Mouse (Mus musculus) spleen, adult 18-20 months (tissue): ENCODE measurements around the gene Zfp367.

Experiments
- DNase-seq, 2 experiments: peaks; one replicate each; pipeline ENCODE4 v3.0.0; 2022; ENCODE audit warnings: mixed read lengths in 2 of 2

Zfp367 gene

GRCm38 (mm10) chr13:64153083-64153682, at the start of gene Zfp367:
Gene Zfp367, minus strand, starts transcription at chr13:64153202.
- DNase-seq = peak; percentile 95 to 99

DNA sequence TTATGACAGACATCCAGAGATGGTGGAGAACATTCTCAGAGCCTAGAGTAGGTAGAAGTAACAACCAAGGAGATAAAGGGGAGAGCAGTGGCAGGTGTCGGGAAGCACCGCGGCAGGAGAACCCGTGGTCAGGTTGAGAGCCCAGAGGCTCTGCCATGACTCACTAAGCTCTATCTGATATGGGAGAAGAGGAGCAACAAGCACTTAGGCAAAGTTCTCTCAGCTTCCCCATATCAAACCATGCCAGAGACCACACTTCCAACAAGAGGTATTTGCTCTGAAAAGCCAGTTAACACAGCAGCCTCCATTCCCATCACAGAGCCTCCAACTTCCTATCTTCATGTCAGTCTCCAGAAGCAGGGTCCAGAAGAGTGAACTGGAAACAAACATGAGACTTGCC, 47.9 kb upstream of the Zfp367 start:
- no peak for DNase-seq

GRCm38 (mm10) chr13:64198310-64198709, 45.3 kb upstream of the Zfp367 start:
- DNase-seq = no peak

- DNase-seq = no peak
Observed at GRCm38 (mm10) chr13:64197899-64198298, 44.9 kb upstream of the Zfp367 start.

DNA sequence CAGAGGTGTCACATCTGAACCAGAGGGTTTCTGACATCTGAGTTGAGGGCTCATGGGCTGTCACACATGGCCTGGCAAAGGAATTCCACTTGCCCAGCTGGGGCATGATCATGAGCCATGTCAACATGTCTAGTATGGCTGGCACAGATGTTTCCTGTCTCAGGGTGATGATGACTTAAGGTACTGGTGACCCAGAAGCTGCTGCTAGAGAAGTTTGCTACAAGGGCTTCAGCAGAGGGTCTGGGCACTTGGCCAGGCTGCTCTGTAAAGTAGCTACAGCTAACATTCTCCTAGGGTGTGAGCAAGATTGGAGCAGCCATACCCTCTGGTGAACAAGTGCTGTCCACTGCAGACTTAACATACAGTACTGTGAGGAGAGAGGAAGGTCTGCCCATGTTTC, 34.1 kb upstream of the Zfp367 start:
- DNase-seq = no peak

- DNase-seq = no peak
Observed at GRCm38 (mm10) chr13:64186516-64186915, 33.5 kb upstream of the Zfp367 start.

DNA sequence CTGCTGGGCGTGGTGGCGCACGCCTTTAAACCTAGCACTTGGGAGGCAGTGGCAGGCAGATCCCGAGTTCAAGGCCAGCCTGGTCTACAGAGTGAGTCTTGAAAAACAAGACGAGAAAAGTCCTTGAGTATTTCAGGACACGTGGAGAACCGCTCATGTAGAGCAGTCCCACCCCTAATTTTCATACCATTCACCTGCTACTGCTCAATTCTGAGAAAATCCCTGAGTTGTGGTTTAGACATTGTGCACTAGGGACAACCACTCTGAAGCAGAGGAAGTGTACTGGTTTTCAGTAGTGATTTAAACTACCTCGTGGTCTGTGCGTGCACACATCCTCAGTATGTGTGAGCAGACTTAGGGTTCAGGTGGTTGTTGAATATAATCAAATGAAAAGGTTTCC, 32.6 kb upstream of the Zfp367 start:
- no peak for DNase-seq

- DNase-seq = no peak
Observed at GRCm38 (mm10) chr13:64185176-64185575, 32.2 kb upstream of the Zfp367 start.

GRCm38 (mm10) chr13:64184361-64184760, 31.4 kb upstream of the Zfp367 start:
- no peak for DNase-seq

- no peak for DNase-seq
Observed at GRCm38 (mm10) chr13:64183583-64183982, 30.6 kb upstream of the Zfp367 start.

DNA sequence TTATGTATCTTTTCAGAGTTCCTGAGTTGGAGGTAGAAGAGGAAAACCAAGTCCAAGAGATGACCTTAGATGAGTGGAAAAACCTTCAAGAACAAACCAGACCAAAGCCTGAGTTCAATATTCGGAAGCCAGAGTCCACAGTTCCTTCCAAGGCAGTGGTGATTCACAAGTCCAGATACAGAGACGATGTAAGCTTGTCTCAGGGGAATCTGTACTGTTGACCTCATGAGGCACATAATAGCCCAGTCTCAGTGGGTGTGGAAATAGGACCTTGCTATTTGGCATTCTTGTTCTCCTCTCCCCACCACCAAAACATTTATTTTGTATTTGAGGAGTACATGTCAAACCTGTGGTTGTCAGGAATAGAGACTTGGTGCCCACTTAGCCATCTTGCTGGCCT, 29.1 kb upstream of the Zfp367 start:
- no peak for DNase-seq

DNA sequence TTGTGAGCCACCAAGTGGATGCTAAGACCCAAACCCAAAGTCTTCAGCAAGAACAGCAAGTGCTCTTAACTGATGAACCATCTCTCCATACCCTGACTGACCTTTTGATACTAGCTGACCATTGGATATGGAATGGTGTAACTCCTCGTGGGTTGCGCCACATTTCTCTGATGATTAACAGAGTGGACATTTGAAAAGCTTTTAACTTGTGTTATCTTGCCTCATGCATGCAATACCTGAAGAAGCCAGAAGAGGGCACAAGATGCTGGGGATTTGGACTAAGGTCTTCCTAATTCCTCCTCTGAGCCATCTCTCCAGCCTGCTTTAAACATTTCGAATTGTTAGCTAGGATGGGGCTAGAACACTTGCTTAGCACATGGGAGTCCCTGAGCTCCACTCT, 27.9 kb upstream of the Zfp367 start:
- DNase-seq = peak in 1 of 2 experiments; percentile 57

DNA sequence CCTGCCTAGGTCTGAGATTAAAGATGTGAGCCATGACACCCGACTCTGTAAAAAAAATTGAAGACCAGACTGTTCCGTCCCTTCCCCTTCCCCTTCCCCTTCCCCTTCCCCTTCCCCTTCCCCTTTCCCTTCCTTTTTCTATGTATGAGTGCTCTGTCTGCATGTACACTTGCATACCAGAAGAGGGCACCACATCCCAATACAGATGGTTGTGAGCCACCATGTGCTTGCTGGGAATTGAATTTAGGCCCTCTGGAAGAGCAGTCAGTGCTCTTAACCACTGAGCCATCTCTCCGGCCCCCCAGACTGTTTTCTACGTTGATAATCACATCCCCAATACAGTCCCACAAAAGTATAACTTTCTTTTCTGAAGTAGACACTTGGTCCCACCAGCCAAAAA, 27.3 kb upstream of the Zfp367 start:
- no peak for DNase-seq

DNA sequence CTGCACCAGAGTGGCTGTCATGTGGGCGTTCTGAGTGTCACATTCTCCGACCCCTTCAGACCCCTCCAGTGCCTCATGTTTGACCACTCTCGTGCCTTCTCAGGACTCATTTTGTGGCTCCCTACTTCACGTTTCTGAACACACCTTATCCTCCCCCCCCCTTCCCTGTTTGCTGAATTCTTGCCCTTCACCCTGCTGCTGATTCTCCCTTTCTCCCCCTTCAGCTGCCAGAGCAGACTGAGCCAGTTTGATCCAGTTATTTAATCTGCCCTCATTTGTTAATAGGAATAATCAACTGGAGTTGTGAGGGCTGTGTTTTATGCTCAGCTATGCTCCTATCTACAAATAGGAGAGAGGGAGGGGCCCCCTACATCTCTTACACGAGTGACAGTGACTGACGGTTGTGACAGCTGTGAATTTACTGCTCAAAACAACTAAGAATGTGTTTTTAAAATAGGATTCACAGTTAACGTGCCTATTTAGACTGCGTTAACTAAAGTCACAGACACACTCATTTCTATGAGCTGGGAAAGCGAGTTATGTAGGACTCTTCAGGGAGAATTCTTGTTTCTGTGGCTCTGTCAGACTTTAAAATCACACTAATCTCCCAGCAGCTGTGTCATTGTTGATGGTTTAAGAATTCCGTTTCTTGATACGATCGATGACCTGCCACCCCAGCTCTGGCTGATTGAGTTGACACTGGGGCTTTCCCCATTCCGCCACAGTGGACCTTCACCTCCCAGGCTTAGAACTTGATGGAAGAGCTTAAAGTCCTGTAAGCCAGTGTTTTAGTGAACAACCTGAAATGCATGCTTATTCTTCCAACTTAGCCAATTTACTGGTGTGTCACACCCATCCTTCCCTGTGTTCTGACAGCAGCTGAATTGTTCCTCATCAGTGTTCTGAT, 26.0 kb upstream of the Zfp367 start:
- DNase-seq = no peak

DNA sequence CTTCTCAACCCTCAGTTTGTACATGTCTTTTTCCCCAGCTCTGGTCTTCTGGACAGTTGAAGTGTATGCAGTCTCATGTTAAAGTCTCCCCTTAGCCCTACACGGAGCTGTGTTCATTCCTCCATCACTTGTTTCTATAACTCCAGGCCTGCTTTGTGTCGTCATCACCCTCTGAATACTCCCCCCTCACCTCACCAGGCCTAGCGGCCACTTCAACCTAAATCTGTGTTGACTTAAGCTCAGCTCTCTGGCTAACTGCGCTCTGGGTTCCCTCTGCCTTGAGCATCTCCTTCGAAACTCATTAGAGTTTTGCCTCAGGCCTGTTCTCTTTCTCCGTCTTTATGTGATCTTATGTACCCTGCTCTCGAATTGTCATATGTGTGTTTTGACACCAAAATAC, 25.0 kb upstream of the Zfp367 start:
- no peak for DNase-seq

DNA sequence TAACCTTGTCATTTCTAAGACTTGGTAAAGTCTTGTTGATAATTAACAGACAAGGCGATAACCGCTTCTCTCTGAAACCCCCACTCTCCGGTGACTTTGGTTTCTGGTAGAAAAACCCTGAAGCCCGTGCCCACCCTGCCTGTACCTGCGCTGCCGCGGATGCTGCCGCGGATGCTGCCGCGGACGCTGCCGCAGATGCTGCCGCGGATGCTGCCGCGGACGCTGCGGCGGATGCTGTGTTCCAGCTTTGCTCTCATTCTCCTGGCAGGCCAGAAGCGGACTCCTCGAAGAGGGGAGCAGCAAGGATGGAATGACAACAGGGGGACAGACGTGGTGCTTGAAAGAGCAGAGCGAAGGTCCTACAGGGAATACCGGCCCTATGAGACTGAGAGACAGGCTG, 16.7 kb upstream of the Zfp367 start:
- DNase-seq = no peak

DNA sequence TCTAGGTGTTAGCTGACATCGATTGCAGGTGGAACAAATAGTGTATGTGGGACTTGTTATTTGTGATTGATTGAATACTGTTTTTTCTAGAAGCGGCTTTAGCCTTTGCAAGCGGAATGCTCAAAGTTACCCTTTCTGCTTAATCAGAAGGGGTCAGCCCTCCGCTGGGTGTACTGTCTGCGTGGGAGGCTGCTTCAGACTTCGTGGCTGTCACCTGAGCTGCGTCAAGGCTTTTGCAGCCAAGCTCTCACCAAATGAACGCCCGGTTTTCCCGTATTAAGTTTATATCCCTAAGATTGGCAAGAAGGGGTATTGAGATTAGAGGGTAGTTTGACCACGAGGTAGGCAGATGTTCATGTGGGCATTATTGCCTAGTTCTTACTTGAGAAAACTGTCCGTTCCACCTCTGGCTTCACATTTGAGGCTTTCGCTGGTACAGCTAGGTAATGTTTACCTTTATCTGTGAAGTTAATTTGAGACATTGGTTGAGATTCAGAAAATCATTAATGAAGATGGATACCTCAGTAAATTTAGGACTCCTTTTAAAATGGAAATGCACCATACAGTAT, 10.2 kb upstream of the Zfp367 start:
- DNase-seq = no peak

DNA sequence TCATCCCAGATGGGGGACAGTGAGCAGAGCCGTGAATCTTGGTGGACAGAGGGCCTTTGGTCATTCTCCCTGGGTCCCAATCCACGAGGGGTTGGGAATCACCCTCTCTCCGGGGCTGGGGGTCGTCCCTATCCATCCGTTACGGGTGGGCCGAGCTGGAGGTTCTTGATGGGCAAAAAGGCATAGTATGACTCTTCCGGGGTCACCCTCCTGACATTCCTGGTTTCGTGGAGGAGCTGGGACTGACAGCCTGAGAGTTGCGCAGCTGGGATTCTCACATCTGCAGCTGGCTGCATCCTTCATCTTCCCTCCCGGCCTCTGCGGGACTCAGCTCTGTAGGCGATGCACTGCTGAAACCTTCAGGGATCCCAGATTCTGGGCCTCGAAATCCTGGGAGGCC, 9.6 kb upstream of the Zfp367 start:
- no peak for DNase-seq

GRCm38 (mm10) chr13:64161916-64162611, 9.1 kb upstream of the Zfp367 start:
- DNase-seq = peak in 1 of 2 experiments; percentile 31

- DNase-seq = peak; percentile 96 to 98
Observed at GRCm38 (mm10) chr13:64161548-64161915, 8.5 kb upstream of the Zfp367 start, which contains the start of gene Habp4. Gene Habp4, plus strand, starts transcription at chr13:64161824.

- DNase-seq = no peak
Observed at GRCm38 (mm10) chr13:64156966-64157365, 4.0 kb upstream of the Zfp367 start.

DNA sequence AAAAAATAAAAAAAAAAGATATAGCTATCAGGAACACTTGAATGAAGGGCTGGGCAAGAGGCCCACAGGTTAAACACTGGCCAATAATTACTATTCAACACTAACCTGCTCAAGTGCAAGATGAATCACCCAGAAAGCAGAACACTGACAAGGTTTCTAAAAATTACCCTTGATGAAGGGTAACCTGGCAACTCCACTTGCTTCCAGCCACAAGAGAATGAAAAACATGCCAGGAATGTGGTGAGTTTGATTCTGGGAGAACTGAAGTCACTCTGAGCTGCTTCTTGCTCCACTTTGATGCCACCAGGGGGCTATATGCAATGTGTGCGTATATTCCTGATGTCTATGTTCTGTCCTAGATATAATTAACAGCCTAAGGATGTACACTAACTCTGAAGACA, 2.2 kb upstream of the Zfp367 start:
- DNase-seq = no peak

GRCm38 (mm10) chr13:64154651-64155050, 1.6 kb upstream of the Zfp367 start:
- DNase-seq = no peak
